Mouse (Mus musculus) embryo, embryonic 11.5 days (tissue): Measurements from ENCODE around the gene Trim11.

Source experiments
- DNase-seq: peaks from one replicate; pipeline ENCODE4 v3.0.0-alpha.2; 2012; ENCODE audit warnings: low read depth, low spot score

The Trim11 gene

DNA sequence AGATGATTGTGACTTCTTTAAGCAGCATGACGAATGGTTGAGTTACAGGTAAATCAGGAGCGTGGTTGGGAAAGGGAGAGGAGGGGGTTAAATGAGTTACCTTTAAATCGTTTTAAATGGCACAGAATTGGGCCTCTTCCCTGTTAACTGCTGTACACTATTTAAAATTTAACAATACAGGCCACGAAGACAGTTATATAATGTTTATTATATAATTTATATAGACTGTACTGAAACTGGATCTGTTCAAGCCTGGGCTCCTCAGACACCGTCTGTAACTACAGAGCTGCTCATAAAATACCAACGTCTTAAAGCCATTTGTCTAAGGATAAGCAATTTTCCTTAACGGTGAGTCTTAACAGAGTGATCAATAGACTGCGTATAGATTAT, 22.0 kb upstream of the Trim11 start:
- no peak for DNase-seq

- no peak for DNase-seq
Measured at GRCm38 (mm10) chr11:58957226-58957914, 20.5 kb upstream of the Trim11 start.

- DNase-seq, result no peak
Measured at GRCm38 (mm10) chr11:58958536-58958935, 19.4 kb upstream of the Trim11 start.

DNA sequence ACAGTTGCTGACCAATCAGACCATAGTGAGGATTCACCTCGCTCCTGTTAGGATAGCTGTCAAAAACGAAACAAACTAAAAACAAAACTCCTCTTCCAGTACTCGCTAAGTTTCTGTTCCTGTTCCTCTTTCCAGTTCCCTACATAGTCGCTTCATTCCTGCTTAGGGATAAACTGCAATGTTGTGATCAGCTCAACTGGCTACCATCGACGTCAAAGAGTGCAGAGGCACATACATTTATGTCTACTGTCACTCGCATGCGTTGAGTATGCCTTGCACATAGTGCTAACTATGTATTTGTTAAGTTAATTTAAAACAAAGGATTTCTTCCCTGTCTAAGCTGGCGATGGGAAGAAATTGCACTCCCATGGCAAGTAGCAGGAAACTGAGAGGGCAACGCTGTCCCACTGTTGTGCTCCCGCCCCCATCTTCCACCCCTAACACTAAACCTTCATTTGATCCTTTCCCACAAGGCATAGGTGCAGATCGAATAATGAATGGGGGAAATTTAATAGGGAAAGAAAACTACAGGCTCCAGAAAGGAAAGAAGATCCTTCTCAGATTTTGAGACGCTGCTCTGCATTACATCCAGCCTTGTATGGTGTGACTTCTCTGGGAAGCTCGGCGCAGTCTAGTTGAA, 18.6 kb upstream of the Trim11 start:
- DNase-seq, result no peak

GRCm38 (mm10) chr11:58959921-58960465, 17.9 kb upstream of the Trim11 start:
- no peak for DNase-seq

DNA sequence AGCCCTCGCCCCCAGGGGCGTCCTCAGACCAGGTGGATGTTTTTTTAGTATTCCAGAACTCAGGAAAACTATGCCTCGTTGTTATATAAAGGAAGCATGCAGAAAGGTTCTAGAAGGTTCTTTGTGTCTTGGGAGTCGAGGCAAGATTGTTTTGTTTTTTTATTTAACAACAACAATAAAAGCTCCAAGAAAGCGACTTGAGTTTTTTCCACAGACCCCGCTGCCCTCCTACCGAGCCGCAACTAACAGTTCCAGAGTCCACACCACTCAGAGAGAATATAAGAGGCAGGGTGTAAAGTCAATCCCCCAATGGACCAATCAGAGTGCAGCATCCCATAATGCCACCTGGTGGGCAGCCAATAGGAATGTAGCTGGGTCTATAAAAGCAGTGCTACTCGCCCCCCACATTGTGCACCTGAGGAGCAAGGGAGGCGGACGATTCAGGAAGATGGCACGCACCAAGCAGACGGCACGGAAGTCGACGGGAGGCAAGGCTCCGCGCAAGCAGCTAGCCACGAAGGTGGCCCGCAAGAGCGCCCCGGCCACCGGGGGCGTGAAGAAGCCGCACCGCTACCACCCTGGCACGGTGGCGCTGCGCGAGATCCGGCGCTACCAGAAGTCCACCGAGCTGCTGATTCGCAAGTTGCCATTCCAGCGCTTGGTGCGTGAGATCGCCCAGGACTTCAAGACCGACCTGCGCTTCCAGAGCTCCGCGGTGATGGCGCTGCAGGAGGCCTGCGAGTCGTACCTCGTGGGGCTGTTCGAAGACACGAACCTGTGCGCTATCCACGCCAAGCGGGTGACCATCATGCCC, 16.3 kb upstream of the Trim11 start:
- DNase-seq, result no peak

GRCm38 (mm10) chr11:58963543-58963942, 14.3 kb upstream of the Trim11 start:
- DNase-seq, result no peak

DNA sequence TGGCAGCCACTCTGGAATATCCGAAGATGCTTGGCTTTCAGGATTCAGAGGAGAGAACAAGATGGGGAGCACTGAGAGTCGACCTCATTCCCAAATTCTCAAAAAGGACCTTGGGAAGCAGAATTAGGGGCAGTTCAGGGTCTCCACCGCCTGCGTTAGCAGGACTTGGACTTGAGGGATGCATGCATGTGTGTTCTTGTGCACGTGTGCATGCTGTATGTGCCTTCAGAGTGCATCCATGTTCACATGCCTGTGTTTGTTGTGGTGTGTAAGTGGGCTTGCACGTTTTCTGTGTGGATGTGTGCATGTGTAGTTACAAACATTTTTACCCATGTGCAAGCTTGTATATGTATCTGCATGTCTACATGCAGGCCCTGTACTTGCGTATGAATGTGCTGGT, 13.7 kb upstream of the Trim11 start:
- DNase-seq, result no peak

GRCm38 (mm10) chr11:58965001-58965760, 12.7 kb upstream of the Trim11 start:
- DNase-seq, result no peak

GRCm38 (mm10) chr11:58967346-58967745, 10.5 kb upstream of the Trim11 start:
- no peak for DNase-seq

- DNase-seq, result no peak
Measured at GRCm38 (mm10) chr11:58968551-58968950, 9.3 kb upstream of the Trim11 start.

GRCm38 (mm10) chr11:58969027-58969426, 8.9 kb upstream of the Trim11 start:
- no peak for DNase-seq

DNA sequence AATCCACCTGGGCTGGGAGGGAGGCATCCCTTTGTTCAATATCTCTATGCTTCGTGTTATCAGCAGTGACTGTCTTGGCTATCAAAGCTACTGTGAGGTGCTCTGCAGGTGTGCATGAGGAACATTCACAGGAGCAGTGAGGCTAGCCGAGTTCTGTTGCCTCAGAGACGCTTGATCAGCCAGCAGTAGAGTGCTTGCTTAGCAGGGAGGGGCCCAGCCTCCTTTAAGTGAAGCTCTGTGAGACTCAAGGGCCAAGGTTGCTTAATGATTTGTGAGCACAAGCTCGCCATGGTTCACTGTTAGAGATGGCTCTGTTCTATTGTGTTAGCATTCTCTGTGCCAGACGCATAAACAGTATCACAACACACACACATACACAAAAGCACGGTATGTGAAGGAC, 8.2 kb upstream of the Trim11 start:
- DNase-seq, result no peak

DNA sequence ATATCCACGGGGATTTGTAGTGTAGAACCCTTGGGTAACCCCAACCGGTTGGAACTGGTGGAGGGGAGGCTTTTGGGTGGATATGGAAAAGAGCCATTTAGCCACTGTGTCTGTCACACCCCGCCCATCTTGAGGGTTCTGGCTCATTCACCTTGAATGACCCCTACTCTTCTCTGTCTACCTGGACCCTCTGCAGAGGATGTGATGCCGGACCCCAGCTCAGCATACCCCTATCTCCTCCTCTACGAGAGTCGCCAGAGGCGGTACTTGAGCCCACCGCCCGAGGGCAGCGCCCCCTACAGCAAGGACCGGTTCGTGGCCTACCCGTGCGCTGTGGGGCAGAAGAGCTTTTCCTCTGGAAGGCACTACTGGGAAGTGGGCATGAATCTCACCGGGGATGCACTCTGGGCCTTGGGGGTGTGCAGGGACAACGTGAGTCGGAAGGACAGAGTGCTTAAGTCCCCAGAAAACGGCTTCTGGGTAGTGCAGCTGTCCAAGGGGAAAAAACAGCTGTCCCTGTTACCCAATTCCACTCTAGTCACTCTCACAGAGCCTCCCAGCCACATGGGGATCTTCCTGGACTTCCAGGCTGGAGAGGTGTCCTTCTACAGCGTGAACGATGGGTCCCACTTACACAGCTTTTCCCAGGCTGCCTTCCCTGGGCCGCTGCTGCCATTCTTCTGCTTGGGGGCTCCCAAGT, 6.9 kb upstream of the Trim11 start:
- DNase-seq, result no peak

- no peak for DNase-seq
Measured at GRCm38 (mm10) chr11:58971796-58972195, 6.1 kb upstream of the Trim11 start.

DNA sequence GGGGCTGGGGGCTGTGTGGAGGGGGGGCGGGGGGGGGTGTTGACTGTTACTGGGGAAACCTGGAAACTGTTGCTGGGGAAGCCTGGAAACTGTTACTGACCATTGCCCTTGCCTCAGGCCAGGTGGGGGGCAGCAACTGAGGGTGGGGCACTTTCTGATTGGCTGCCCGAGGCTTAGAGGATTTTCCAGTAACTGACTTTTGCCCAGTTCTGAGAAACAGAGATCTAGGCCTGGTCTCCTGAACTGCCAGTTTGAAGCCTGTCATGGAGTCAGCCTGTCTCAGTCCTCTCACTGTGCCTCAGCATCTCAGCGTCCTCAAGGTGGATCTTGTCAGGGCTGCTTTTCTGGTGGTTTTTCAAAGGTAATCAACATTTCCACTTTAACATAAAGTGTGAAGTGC, 3.5 kb upstream of the Trim11 start:
- DNase-seq, result no peak

GRCm38 (mm10) chr11:58977150-58977549, 743 bp upstream of the Trim11 start:
- DNase-seq, result no peak

- no peak for DNase-seq
Measured at GRCm38 (mm10) chr11:58977607-58978026, 276 bp upstream of the Trim11 start.

DNA sequence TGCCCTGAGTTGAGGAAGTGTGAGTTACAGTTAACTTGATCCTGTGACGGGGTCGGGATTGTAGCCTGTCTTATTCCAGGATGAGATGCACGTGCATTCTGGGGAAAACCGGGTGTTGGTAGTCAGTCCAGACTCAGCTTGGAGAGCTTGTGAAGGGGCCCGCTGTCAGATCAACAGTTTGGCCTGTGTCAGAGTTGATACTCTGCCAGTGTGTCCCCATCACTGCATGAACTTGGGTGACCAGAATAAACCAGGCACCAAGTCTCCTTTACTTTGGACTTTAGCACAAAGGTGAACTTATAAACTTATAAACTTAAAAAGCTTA, 775 bp downstream of the Trim11 start:
- DNase-seq, result no peak

- DNase-seq, result no peak
Measured at GRCm38 (mm10) chr11:58979183-58979582, 1.3 kb downstream of the Trim11 start.

- no peak for DNase-seq
Measured at GRCm38 (mm10) chr11:58979661-58980060, 1.8 kb downstream of the Trim11 start.
